ENCODE assay signal across 11 mouse cellular contexts in the genomic region with DNA sequence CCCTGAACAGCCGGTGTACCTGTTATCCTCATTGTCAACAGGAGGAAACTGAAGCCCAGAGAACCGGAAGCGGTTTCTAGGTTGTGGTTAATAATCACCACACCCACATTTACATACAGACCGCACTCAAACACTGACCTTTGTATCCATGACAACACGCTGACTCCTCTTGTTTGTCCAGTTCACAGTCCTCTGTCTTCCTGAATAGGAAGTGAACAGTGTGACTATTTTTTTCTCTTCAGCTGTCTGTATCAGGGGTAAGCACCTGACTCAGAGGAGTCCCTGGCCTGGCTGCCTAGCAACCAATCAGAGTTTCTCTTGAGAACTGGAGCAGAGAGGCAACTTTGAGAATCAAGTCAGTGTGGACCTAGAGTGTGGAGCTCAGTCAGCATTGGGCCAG.
DNase-seq lines count a peak whose midpoint lies in the region; ATAC-seq and TF ChIP-seq lines count a peak whose summit lies in the region.
"Had no signal": no experiment of that assay in that cellular context is flagged by ENCODE, and none has a peak within 500 bp of the region (broad histone marks: within the 10 kb centered on the region; RNA-seq: fewer than 3 reads in every experiment).

No protein-coding gene starts in this region.

- no peaks in the 10 kb centered on the region for H3K9me3 ChIP-seq in hindbrain, embryonic 15.5 days
- H3K9me3 ChIP-seq in hindbrain, embryonic 14.5 days (ENCODE audit: control insufficient read depth, low read length): no peaks in the 10 kb centered on the region
- no peaks in the 10 kb centered on the region for H3K9me3 ChIP-seq in kidney, postnatal 0 days (replicated peaks; ENCODE audit: low read length)
- H3K9me3 ChIP-seq: limb, embryonic 13.5 days had no signal

- DNase-seq in hindbrain, embryonic 14.5 days (ENCODE audit: low spot score): no peak
- DNase-seq in T-cell, adult 2 months (ENCODE audit: low spot score): peak; percentile 8
- DNase-seq in kidney, postnatal 0 days (ENCODE audit: low spot score): peak; percentile 9
- peak; percentile 60 to 74 for DNase-seq in natural killer cell, adult 2 months (ENCODE audit: low spot score in 2 of 2)
- DNase-seq in layer of hippocampus, adult 8-10 months (ENCODE audit: low spot score in 2 of 2): no peak
- DNase-seq in left cerebral cortex, postnatal 10 days (ENCODE audit: extremely low spot score in 1 of 2, low spot score in 2 of 2): no peak
- DNase-seq: adrenal gland, postnatal 25 days; forebrain, postnatal 0 days had no signal

- no peak for TF ChIP-seq CTCF in kidney, postnatal 0 days (IDR thresholded peaks at IDR 0.05; ENCODE audit: low read depth)

- 59% methylated on average over 5 of the region's 5 CpGs for WGBS in hindbrain, embryonic 15.5 days
- WGBS in hindbrain, embryonic 14.5 days: 59% methylated on average over 5 of the region's 5 CpGs
- 59% methylated on average over 5 of the region's 5 CpGs for WGBS in kidney, postnatal 0 days

- no peaks in the 10 kb centered on the region for H3K36me3 ChIP-seq in hindbrain, embryonic 15.5 days
- H3K36me3 ChIP-seq in hindbrain, embryonic 14.5 days (replicated peaks; ENCODE audit: control insufficient read depth, insufficient read depth): no peaks in the 10 kb centered on the region
- H3K36me3 ChIP-seq in kidney, postnatal 0 days (ENCODE audit: insufficient read depth, low read length): no peaks in the 10 kb centered on the region
- H3K36me3 ChIP-seq: limb, embryonic 13.5 days had no signal

- peak; percentile 65 for ATAC-seq in hindbrain, embryonic 15.5 days (ENCODE audit: low FRiP score, low read depth)
- no peak for ATAC-seq in hindbrain, embryonic 14.5 days (ENCODE audit: low FRiP score)
- peak; percentile 88 for ATAC-seq in kidney, postnatal 0 days (replicated peaks; ENCODE audit: low FRiP score, low read depth)
- no peak for ATAC-seq in inflammation-experienced regulatory T-cells, adult 6 months
- ATAC-seq: forebrain, postnatal 0 days had no signal

- no peaks in the 10 kb centered on the region for H3K27me3 ChIP-seq in hindbrain, embryonic 15.5 days
- no peaks in the 10 kb centered on the region for H3K27me3 ChIP-seq in hindbrain, embryonic 14.5 days (ENCODE audit: control insufficient read depth, insufficient read depth, low read length)
- H3K27me3 ChIP-seq in kidney, postnatal 0 days (ENCODE audit: insufficient read depth, low read length): no peaks in the 10 kb centered on the region
- H3K27me3 ChIP-seq: limb, embryonic 13.5 days had no signal

- H3K4me1 ChIP-seq in hindbrain, embryonic 15.5 days (replicated peaks): no peaks in the 10 kb centered on the region
- no peaks in the 10 kb centered on the region for H3K4me1 ChIP-seq in hindbrain, embryonic 14.5 days (replicated peaks; ENCODE audit: control insufficient read depth, insufficient read depth, low read length)
- H3K4me1 ChIP-seq in kidney, postnatal 0 days (replicated peaks; ENCODE audit: insufficient read depth, low read length): no peaks in the 10 kb centered on the region
- H3K4me1 ChIP-seq: limb, embryonic 13.5 days had no signal

- intact Hi-C loops in left cerebral cortex, postnatal 10 days (cut with DNase I): no loop called here

- H3K4me2 ChIP-seq in hindbrain, embryonic 15.5 days: no peak overlapping the region
- H3K4me2 ChIP-seq in hindbrain, embryonic 14.5 days (replicated peaks): no peak overlapping the region
- H3K4me2 ChIP-seq in kidney, postnatal 0 days (ENCODE audit: low read length): no peak overlapping the region
- H3K4me2 ChIP-seq: limb, embryonic 13.5 days had no signal

- no peak overlapping the region for H3K4me3 ChIP-seq in hindbrain, embryonic 15.5 days
- H3K4me3 ChIP-seq in hindbrain, embryonic 14.5 days (replicated peaks; ENCODE audit: low read length): no peak overlapping the region
- H3K4me3 ChIP-seq in kidney, postnatal 0 days (replicated peaks; ENCODE audit: low read depth, low read length): no peak overlapping the region
- H3K4me3 ChIP-seq: limb, embryonic 13.5 days had no signal

- no peak overlapping the region for H3K9ac ChIP-seq in hindbrain, embryonic 15.5 days
- no peak overlapping the region for H3K9ac ChIP-seq in hindbrain, embryonic 14.5 days
- H3K9ac ChIP-seq in kidney, postnatal 0 days (ENCODE audit: low read depth, low read length): no peak overlapping the region
- H3K9ac ChIP-seq: forebrain, postnatal 0 days; limb, embryonic 13.5 days had no signal

- no peak overlapping the region for H3K27ac ChIP-seq in hindbrain, embryonic 15.5 days (replicated peaks)
- H3K27ac ChIP-seq in hindbrain, embryonic 14.5 days: no peak overlapping the region
- H3K27ac ChIP-seq in kidney, postnatal 0 days: no peak overlapping the region
- H3K27ac ChIP-seq: limb, embryonic 13.5 days had no signal

Comparison
In these comparisons a context has a peak if more than half of its experiments do, and no peak if none do; other contexts are left out.
1. ATAC-seq: peak in hindbrain, embryonic 15.5 days (single experiment) and kidney, postnatal 0 days (single experiment); none in hindbrain, embryonic 14.5 days (single experiment) and inflammation-experienced regulatory T-cells, adult 6 months (single experiment).
2. DNase-seq: peak in T-cell, adult 2 months (single experiment), kidney, postnatal 0 days (single experiment) and natural killer cell, adult 2 months (2 of 2); none in hindbrain, embryonic 14.5 days (single experiment), layer of hippocampus, adult 8-10 months (0 of 2) and left cerebral cortex, postnatal 10 days (0 of 2).